ENCODE assay signal across 24 mouse cellular contexts in genomic region chr8:123421325-123421724, GRCm38 (mm10). TPM values are rescaled to one million over a fixed set of nuclear protein-coding genes. Genes with fewer than 3 reads are reported as not detected.
DNase-seq lines count a peak whose midpoint lies in the region; ATAC-seq and TF ChIP-seq lines count a peak whose summit lies in the region.
"Had no signal": no experiment of that assay in that cellular context is flagged by ENCODE, and none has a peak within 500 bp of the region (broad histone marks: within the 10 kb centered on the region; RNA-seq: fewer than 3 reads in every experiment).

No protein-coding gene starts in this region.

- no peaks in the 10 kb centered on the region for H3K9me3 ChIP-seq in midbrain, embryonic 11.5 days (ENCODE audit: control insufficient read depth, low read length)
- no peaks in the 10 kb centered on the region for H3K9me3 ChIP-seq in midbrain, postnatal 0 days (ENCODE audit: low read length)

- no peak overlapping the region for H3K9ac ChIP-seq in midbrain, embryonic 11.5 days (ENCODE audit: low read length)
- no peak overlapping the region for H3K9ac ChIP-seq in midbrain, postnatal 0 days (replicated peaks; ENCODE audit: low read length, poor library complexity, severe bottlenecking)
- H3K9ac ChIP-seq: forebrain, postnatal 0 days; heart, embryonic 13.5 days; hindbrain, embryonic 14.5 days had no signal

- no peak overlapping the region for H3K4me3 ChIP-seq in gastrocnemius, adult 2 months
- H3K4me3 ChIP-seq in midbrain, embryonic 11.5 days (ENCODE audit: low read depth, low read length): no peak overlapping the region
- H3K4me3 ChIP-seq in midbrain, postnatal 0 days (ENCODE audit: low read depth, low read length): no peak overlapping the region
- no peak overlapping the region for H3K4me3 ChIP-seq in thymus, adult 2 months (ENCODE audit: control insufficient read depth, insufficient read depth, low read length)

- ATAC-seq in midbrain, embryonic 11.5 days (ENCODE audit: low FRiP score): no peak
- no peak for ATAC-seq in midbrain, postnatal 0 days (ENCODE audit: low FRiP score)
- ATAC-seq: CD4-positive, CD25-positive, alpha-beta regulatory T cell, adult 4 months; inflammation-experienced regulatory T-cells, adult 6 months had no signal

- peak; percentile 12 for DNase-seq in gastrocnemius, adult 2 months
- DNase-seq in gastrocnemius, postnatal 25 days: no peak
- DNase-seq in midbrain, embryonic 11.5 days (ENCODE audit: low spot score, missing footprints): peak; percentile 62
- no peak for DNase-seq in midbrain, postnatal 0 days (ENCODE audit: low spot score)
- DNase-seq in ZHBTc4 (ENCODE audit: low read depth, low spot score): peak; percentile 1
- no peak for DNase-seq in thymus, adult 2 months
- DNase-seq: adrenal gland, postnatal 10 days; adrenal gland, postnatal 36 days; cerebellum, adult 18-20 months; cerebellum, adult 9-10 months; cerebellum, postnatal 14 days; forebrain, postnatal 0 days; gastrocnemius, postnatal 36 days; heart, adult 18-20 months; heart, postnatal 14 days; heart, postnatal 4 days; kidney, adult 11 months had no signal

- H3K36me3 ChIP-seq in midbrain, embryonic 11.5 days (ENCODE audit: control insufficient read depth, insufficient read depth, low read length): peaks cover 17% of the 10 kb centered on the region
- H3K36me3 ChIP-seq in midbrain, postnatal 0 days (ENCODE audit: insufficient read depth, low read length): peaks cover 23% of the 10 kb centered on the region
- H3K36me3 ChIP-seq in thymus, adult 2 months (ENCODE audit: control insufficient read depth, insufficient read depth, low read length): no peaks in the 10 kb centered on the region
- H3K36me3 ChIP-seq: heart, embryonic 13.5 days had no signal

- peaks cover 3% of the 10 kb centered on the region; the same call in 1 of the 2 replicates for H3K4me1 ChIP-seq in midbrain, embryonic 11.5 days (ENCODE audit: control insufficient read depth, insufficient read depth, low read length)
- H3K4me1 ChIP-seq in midbrain, postnatal 0 days (ENCODE audit: insufficient read depth, low read length): 0 out of 2 replicates have a peak, but pooled peaks cover 7% of the 10 kb centered on the region
- no peaks in the 10 kb centered on the region for H3K4me1 ChIP-seq in thymus, adult 2 months (replicated peaks; ENCODE audit: control insufficient read depth, insufficient read depth, low read length)

- no peak for TF ChIP-seq POLR2A in thymus, adult 2 months (IDR thresholded peaks at IDR 0.05; ENCODE audit: control insufficient read depth, extremely low read depth, insufficient read depth, low read length, poor library complexity)

- intact Hi-C loops in gastrocnemius, adult 2 months (cut with DNase I): no loop called here

- H3K27me3 ChIP-seq in midbrain, embryonic 11.5 days (ENCODE audit: control insufficient read depth, insufficient read depth, low read length): no peaks in the 10 kb centered on the region
- H3K27me3 ChIP-seq in midbrain, postnatal 0 days (ENCODE audit: insufficient read depth, low read length): no peaks in the 10 kb centered on the region
- H3K27me3 ChIP-seq in thymus, adult 2 months (ENCODE audit: control insufficient read depth, insufficient read depth, low read length): no peaks in the 10 kb centered on the region

- H3K4me2 ChIP-seq in midbrain, embryonic 11.5 days: no peak overlapping the region
- no peak overlapping the region for H3K4me2 ChIP-seq in midbrain, postnatal 0 days (ENCODE audit: low read depth, low read length, poor library complexity, severe bottlenecking)

- WGBS in midbrain, embryonic 11.5 days: 90% methylated on average over 19 of the region's 19 CpGs
- 88% methylated on average over 19 of the region's 19 CpGs for WGBS in midbrain, postnatal 0 days
- WGBS in thymus, adult 2 months: 95% methylated on average over 19 of the region's 19 CpGs

- TF ChIP-seq CTCF in gastrocnemius, adult 2 months (IDR thresholded peaks at IDR 0.05): no peak
- TF ChIP-seq CTCF in midbrain, postnatal 0 days (IDR thresholded peaks at IDR 0.05): no peak
- no peak for TF ChIP-seq CTCF in thymus, adult 2 months (IDR thresholded peaks at IDR 0.05; ENCODE audit: borderline replicate concordance, control insufficient read depth, extremely low read depth, insufficient read depth, low read length, poor library complexity)

- no peak overlapping the region for H3K27ac ChIP-seq in gastrocnemius, adult 2 months
- H3K27ac ChIP-seq in midbrain, embryonic 11.5 days (ENCODE audit: low read depth, low read length): no peak overlapping the region
- H3K27ac ChIP-seq in midbrain, postnatal 0 days (ENCODE audit: low read depth, low read length): no peak overlapping the region
- no peak overlapping the region for H3K27ac ChIP-seq in thymus, adult 2 months (ENCODE audit: control insufficient read depth, insufficient read depth, low read length)
- H3K27ac ChIP-seq: heart, embryonic 13.5 days; hindbrain, postnatal 0 days had no signal

RNA-seq across cellular contexts. Expression of gene Def8, which starts 2.0 kb away (rescaled TPM):
- 10 to 100 TPM; 38.5 to 39.1 TPM for total RNA-seq in gastrocnemius, adult 2 months (2021)
- 10 to 100 TPM; 37.8 to 38.2 TPM for total RNA-seq in gastrocnemius, postnatal 25 days (2021)
- 35.3 and 35.5 TPM in 2 replicates for polyA plus RNA-seq in midbrain, embryonic 11.5 days (2014; fragmentation: Nextera tagmentation; extraction: Ambion mirVana)
- 47.6 and 49.4 TPM in 2 replicates for total RNA-seq in midbrain, postnatal 0 days (2014; rRNA removed)
- polyA plus RNA-seq in midbrain, postnatal 0 days (2015; fragmentation: Nextera tagmentation; extraction: Ambion mirVana): 36.4 and 39.4 TPM in 2 replicates
- 31.1 and 32.6 TPM in 2 replicates for polyA plus RNA-seq in thymus, adult 2 months (2012; rRNA removed)

RNA-seq across cellular contexts. Expression of gene Tubb3, which starts 10.1 kb away (rescaled TPM):
- not detected for total RNA-seq in gastrocnemius, adult 2 months (2021)
- total RNA-seq in gastrocnemius, postnatal 25 days (2021): not detected
- 777 and 840 TPM in 2 replicates for polyA plus RNA-seq in midbrain, embryonic 11.5 days (2014; fragmentation: Nextera tagmentation; extraction: Ambion mirVana)
- 3,827 and 3,963 TPM in 2 replicates for total RNA-seq in midbrain, postnatal 0 days (2014; rRNA removed)
- 1,921 and 2,058 TPM in 2 replicates for polyA plus RNA-seq in midbrain, postnatal 0 days (2015; fragmentation: Nextera tagmentation; extraction: Ambion mirVana)
- polyA plus RNA-seq in thymus, adult 2 months (2012; rRNA removed): 19.4 and 31.5 TPM in 2 replicates

RNA-seq across cellular contexts. Expression of gene Mc1r, which starts 14.4 kb away (rescaled TPM):
- not detected for total RNA-seq in gastrocnemius, adult 2 months (2021)
- not detected for total RNA-seq in gastrocnemius, postnatal 25 days (2021)
- polyA plus RNA-seq in midbrain, embryonic 11.5 days (2014; fragmentation: Nextera tagmentation; extraction: Ambion mirVana): 0.06 and 0.12 TPM in 2 replicates
- 0.22 TPM in 1 of 2 replicates, not detected in the other for total RNA-seq in midbrain, postnatal 0 days (2014; rRNA removed)
- polyA plus RNA-seq in midbrain, postnatal 0 days (2015; fragmentation: Nextera tagmentation; extraction: Ambion mirVana): 0.09 TPM in 1 of 2 replicates, not detected in the other
- polyA plus RNA-seq in thymus, adult 2 months (2012; rRNA removed): 0.34 and 0.46 TPM in 2 replicates
- total RNA-seq: adrenal gland, adult 18-20 months; adrenal gland, postnatal 10 days; adrenal gland, postnatal 36 days; gastrocnemius, postnatal 36 days; heart, adult 18-20 months; heart, postnatal 14 days; heart, postnatal 4 days; hindbrain, postnatal 0 days had no signal
- polyA plus RNA-seq: embryonic facial prominence, embryonic 11.5 days; heart, embryonic 13.5 days; inflammation-experienced regulatory T-cells, adult 6 months had no signal

RNA-seq across cellular contexts. Expression of gene Tcf25, which starts 47.8 kb away (rescaled TPM):
- total RNA-seq in gastrocnemius, adult 2 months (2021): 100 to 1,000 TPM; 134 to 140 TPM
- total RNA-seq in gastrocnemius, postnatal 25 days (2021): 100 to 1,000 TPM; 112 to 128 TPM
- 171 and 181 TPM in 2 replicates for polyA plus RNA-seq in midbrain, embryonic 11.5 days (2014; fragmentation: Nextera tagmentation; extraction: Ambion mirVana)
- total RNA-seq in midbrain, postnatal 0 days (2014; rRNA removed): 538 and 541 TPM in 2 replicates
- 413 and 416 TPM in 2 replicates for polyA plus RNA-seq in midbrain, postnatal 0 days (2015; fragmentation: Nextera tagmentation; extraction: Ambion mirVana)
- 256 and 261 TPM in 2 replicates for polyA plus RNA-seq in thymus, adult 2 months (2012; rRNA removed)

RNA-seq across cellular contexts. Expression of gene Afg3l1, which starts 56.4 kb away (rescaled TPM):
- 10 to 100 TPM; 37.5 to 44.5 TPM for total RNA-seq in gastrocnemius, adult 2 months (2021)
- total RNA-seq in gastrocnemius, postnatal 25 days (2021): 10 to 100 TPM; 37.9 to 39.8 TPM
- polyA plus RNA-seq in midbrain, embryonic 11.5 days (2014; fragmentation: Nextera tagmentation; extraction: Ambion mirVana): 38.4 and 39.9 TPM in 2 replicates
- 15.0 and 22.1 TPM in 2 replicates for total RNA-seq in midbrain, postnatal 0 days (2014; rRNA removed)
- polyA plus RNA-seq in midbrain, postnatal 0 days (2015; fragmentation: Nextera tagmentation; extraction: Ambion mirVana): 40.8 and 43.5 TPM in 2 replicates
- 29.9 and 33.4 TPM in 2 replicates for polyA plus RNA-seq in thymus, adult 2 months (2012; rRNA removed)

Comparison
In these comparisons a context has a peak if more than half of its experiments do, and no peak if none do; other contexts are left out.
1. DNase-seq: peak in gastrocnemius, adult 2 months (single experiment), midbrain, embryonic 11.5 days (single experiment) and ZHBTc4 (single experiment); none in gastrocnemius, postnatal 25 days (single experiment), midbrain, postnatal 0 days (single experiment) and thymus, adult 2 months (single experiment).
2. RNA of gene Tubb3, which starts 10.1 kb away (total RNA-seq): 3,827 to 3,963 TPM in midbrain, postnatal 0 days; not detected in gastrocnemius, postnatal 25 days and not detected in gastrocnemius, adult 2 months; every median in the first group is over 1,000 times any median in the second.